Mouse (Mus musculus) lung, postnatal 4 days (tissue): ENCODE measurements around the gene Pitpnm3.
A peak's percentile ranks its signal among the peaks of the same experiment; 100 is the strongest.

ENCODE experiments used
- DNase-seq, 2 experiments: peaks; one replicate each; pipeline ENCODE4 v3.0.0; 2021

The Pitpnm3 gene

DNA sequence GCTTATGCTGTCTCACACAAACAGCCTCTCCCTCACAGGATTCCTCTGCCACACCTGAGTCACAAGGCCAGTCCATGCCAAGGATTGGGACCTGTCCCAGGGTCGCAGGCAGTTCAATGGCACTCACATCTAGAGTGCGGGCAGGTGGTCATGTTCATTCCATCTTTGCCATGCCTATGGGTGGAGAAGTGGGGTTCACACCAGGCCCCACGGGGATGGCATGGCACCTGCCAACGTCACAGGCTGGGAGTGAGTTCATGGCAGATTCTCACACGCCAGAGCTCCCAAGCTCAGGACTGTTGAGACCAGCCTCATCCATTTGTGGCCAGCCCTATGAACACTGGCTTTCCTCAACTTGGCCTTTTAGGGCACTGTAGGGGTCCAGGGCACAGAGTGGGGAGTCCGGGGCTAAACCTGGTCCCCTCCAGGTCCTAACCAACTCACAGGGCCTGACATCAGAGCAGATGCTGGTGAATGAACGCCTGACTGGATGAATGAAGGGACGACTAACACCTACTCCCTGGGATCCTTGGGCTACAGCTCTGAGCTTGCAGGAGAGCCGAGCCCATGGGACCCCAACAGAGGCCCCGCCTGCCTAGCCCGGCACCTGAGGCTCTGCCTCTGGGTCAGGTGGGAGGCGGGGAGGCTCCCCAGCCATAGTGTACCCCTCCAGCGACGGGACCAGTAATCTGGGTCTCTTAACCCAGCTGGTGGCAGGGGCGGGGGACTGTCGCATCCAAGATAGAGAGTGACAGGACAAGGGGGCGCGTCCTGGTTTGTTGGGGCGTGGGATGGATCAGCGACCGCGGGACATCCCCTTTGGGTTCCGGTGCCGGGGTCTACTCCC, 819 bp downstream of the Pitpnm3 start:
- DNase-seq = peak in 1 of 2 experiments; percentile 23

DNA sequence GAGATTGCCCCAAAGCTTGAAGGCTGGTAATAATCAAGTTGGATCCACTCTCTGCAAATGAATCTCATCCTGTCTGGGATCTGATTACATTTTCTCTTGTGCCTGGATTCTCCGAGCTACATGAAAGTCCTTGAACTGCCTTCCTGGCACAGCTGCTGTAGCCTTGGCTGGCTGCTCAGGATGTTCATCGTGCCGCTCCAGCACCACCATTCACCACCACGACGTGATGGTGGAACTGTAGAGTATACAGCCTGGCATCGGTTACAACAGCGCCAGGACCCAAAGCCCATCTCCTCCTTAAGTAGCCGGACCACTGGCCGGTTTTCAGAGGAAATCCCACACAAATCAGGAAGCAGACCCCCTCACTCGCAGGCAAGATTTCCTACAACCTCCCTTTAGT, 2.5 kb downstream of the Pitpnm3 start:
- peak in 1 of 2 experiments; percentile 23 for DNase-seq

DNA sequence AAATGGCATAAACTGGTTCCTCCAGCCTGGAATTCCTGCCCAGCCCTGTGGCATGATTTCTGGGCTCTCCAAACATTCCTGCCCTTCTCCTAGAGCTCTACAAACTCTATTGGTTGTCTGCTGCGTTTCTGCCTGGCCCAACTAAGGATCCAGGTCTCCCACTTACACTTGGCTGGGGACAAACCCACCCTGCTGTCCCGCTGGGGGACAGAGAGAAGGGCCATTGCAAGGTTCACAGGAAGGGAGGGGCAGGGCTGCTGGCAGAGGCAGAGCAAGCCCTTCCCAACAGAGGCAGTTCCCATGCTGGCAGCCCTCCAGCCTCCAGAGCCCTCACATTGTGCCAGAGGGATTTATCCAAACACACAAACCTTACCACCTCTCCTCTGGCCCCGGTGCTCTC, 3.3 kb downstream of the Pitpnm3 start:
- DNase-seq = peak; percentile 85 to 93

DNA sequence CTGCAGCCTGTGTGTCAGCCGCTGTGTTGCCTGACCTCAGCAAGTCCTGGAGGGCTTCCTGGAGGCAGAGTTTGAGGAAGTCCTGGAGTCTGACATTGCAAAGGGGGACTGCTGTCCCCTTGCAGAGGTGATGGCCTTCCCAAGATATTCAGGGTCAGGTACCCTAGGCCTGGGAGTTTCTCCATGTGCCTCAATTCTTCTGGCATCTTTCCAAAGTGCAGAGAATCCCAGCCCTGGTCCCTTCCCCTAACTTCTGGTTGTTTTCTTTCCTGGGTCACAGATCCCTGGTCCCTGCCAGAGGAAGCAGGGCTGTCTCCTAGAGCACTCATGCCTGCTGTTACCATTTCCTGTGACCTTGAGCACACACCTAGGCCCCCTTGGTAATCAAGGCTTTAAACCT, 3.9 kb downstream of the Pitpnm3 start:
- DNase-seq = peak in 1 of 2 experiments; percentile 17

DNA sequence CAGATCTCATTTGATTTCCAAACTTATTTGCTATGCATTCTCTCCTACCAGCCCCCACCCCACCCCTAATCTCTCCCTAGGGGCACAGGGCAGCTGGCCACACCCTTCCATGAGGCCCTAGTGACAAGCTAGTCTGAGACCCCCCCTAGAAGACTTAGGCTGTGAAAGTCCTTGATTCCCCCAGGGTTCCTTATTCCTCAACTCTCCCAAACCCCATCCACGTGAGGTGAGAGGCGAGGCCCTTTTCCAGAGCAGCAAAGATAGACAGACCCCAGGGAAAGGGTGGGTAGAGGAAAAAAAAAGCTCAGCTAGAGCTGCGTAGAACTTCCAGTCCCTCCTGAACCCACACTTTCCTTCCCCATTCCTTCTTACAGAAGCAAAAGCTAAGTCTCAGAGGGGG, 4.7 kb downstream of the Pitpnm3 start:
- no peak for DNase-seq

GRCm38 (mm10) chr11:72130472-72130871, 5.1 kb downstream of the Pitpnm3 start:
- DNase-seq = no peak

- DNase-seq = peak; percentile 71 to 88
Observed at GRCm38 (mm10) chr11:72130021-72130420, 5.6 kb downstream of the Pitpnm3 start.

GRCm38 (mm10) chr11:72129032-72129894, 6.3 kb downstream of the Pitpnm3 start:
- peak in 1 of 2 experiments; percentile 14 for DNase-seq

DNA sequence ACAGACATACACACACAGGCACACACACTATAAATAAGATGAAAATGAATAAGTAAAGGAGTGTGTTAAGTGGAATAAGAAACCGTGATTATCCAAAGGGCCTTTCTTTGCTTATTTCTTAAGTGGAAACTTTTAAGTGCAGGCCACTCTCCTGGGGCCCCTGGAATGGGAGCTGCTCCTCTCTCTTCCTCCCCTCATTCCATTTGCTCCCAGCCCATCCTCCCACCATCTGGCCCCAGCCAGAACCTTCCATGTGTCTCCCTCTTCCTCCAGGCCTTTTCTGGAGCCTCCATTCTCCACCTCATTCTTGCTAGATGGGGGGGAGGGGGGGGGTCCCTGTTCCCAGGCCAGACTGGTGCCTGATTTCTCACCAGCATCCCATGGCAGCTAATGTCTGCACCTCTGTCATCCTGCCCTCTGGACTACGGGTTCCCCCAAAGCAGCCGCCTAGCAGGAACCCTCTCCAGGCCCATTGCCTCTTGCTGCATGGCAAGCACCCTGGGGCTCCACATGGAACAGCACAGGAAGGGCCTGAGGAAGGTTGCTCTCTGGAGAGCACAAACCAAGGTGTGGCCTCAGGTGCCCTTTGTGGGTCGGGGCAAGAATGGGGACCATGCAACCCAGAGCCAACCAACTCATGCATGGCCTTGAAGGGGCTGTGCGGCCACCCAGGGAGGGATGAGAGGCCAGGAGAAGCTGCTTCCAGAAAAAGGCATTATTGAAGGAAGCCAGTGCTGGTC, 8.0 kb downstream of the Pitpnm3 start:
- DNase-seq = peak in 1 of 2 experiments; percentile 16

DNA sequence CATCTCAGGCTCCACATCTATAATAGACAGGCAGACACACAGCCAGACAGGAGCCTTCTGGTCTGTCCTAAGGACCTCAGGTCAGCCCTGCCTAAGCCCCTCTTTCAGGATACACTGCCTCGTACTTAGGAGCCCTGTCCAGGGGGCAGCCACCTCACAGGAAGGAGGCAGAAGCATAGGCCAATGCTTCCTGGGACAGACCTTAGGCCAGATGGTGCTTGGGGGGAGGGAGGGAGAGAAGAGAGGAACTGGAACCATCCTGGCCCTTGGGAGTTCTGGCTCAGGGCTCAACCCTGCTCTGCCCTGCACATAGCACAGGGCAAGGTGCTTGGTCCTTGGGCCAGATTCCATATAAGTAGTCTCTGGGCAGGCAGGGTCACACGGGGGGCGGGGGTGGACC, 9.8 kb downstream of the Pitpnm3 start:
- DNase-seq = peak in 1 of 2 experiments; percentile 12

DNA sequence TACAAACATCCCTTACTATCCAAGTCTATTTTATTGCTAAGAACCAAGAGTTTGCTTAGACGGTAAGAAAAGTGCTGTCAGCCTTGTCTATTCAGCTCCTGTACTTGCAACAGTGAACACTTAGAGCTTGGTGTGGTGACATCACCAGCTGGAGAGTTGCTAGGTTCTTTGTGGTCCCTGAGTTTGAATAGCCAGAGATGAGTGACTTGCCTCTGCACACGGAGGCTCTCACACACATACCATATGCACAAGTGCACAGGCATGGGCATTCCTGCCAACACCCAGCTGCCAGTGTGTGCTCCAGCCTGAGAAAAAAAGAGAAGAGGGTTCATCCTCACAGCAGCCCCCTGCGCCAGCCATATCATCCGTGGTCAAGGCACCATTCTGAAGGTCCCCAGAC, 12.0 kb downstream of the Pitpnm3 start:
- DNase-seq = peak in 1 of 2 experiments; percentile 37

GRCm38 (mm10) chr11:72120354-72120753, 15.2 kb downstream of the Pitpnm3 start:
- no peak for DNase-seq

GRCm38 (mm10) chr11:72118630-72119029, 16.9 kb downstream of the Pitpnm3 start:
- DNase-seq = no peak

- no peak for DNase-seq
Observed at GRCm38 (mm10) chr11:72113296-72113695, 22.3 kb downstream of the Pitpnm3 start.

GRCm38 (mm10) chr11:72110726-72111125, 24.9 kb downstream of the Pitpnm3 start:
- no peak for DNase-seq

GRCm38 (mm10) chr11:72104223-72104622, 31.4 kb downstream of the Pitpnm3 start:
- no peak for DNase-seq

DNA sequence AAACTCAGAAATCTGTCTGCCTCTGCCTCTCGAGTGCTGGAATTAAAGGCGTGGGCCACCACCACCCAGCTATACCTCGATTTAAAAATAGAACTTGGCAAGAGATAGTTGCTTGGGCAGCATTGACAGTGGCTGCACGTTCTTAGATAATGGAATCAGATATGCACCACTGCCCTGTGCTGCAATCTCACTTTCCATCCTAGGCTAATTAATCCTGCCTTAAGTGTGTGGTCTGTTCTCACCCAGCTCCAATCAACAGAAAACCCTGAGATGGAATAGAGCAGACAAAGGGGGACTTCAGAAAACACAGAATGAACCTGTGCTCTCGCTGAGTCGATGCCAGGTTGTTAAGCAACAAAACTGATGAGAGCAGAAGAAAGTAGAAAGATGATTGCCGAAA, 32.0 kb downstream of the Pitpnm3 start:
- DNase-seq = no peak

- no peak for DNase-seq
Observed at GRCm38 (mm10) chr11:72100996-72101395, 34.6 kb downstream of the Pitpnm3 start.

DNA sequence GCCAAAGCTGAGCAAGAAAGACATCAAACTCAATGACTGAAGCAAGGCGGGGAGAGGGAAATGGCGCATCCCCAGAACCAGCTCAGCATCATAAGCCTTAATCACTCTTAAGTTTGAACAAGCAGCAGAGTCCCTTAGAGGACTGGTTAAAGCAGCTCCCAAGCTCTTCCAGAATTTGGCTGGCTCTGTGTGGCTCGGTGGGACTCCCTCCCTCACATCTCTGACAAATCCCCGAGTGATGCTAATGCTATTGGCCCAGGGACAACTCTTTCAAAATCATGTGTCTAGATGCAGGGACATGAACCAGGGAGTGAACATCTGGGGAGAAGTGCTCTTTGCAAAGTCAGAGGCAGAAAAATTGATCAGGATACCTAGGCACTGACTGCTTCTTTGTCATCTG, 36.4 kb downstream of the Pitpnm3 start:
- no peak for DNase-seq

DNA sequence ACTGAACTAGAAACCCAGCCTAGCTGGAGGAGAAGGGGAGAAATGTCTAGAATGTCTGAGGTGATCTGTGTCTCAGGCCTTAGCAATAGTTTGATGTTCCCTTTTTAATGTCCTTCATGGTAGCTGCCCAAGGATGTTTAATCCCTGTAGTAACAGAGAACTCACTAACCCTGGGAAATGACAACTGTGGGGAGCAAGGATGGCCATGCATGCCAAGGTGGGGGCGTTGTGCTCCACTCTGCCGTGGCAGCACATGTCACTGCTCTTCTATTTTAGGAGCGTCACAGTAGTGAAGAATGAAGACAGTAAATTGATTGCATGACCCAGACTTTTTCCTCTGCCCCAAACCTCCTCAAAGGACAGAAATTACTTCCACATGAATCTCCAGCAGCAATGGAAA, 37.6 kb downstream of the Pitpnm3 start:
- DNase-seq = no peak

GRCm38 (mm10) chr11:72095994-72096393, 39.6 kb downstream of the Pitpnm3 start:
- DNase-seq = no peak

GRCm38 (mm10) chr11:72094442-72094841, 41.1 kb downstream of the Pitpnm3 start:
- DNase-seq = peak; percentile 55 to 72

- no peak for DNase-seq
Observed at GRCm38 (mm10) chr11:72092390-72092789, 43.2 kb downstream of the Pitpnm3 start.
